24 mouse cellular contexts compared by ENCODE assay signal in genomic region chr16:36492420-36492819, GRCm38 (mm10). TPM values are rescaled to one million over a fixed set of nuclear protein-coding genes. Genes with fewer than 3 reads are reported as not detected.
"Had no signal": no experiment of that assay in that cellular context is flagged by ENCODE, and none has a peak within 500 bp of the region (broad histone marks: within the 10 kb centered on the region; RNA-seq: fewer than 3 reads in every experiment).

No protein-coding gene starts in this region.

- H3K4me1 ChIP-seq: hindbrain, embryonic 15.5 days; liver, embryonic 12.5 days; liver, embryonic 15.5 days; lung, embryonic 15.5 days had no signal

- H3K4me2 ChIP-seq: hindbrain, embryonic 15.5 days; liver, embryonic 12.5 days; liver, embryonic 15.5 days; lung, embryonic 15.5 days; midbrain, embryonic 11.5 days had no signal

- DNase-seq: layer of hippocampus, postnatal 36 days; lung, adult 18-20 months; lung, postnatal 10 days; lung, postnatal 36 days; right cerebral cortex, adult 18-20 months; right cerebral cortex, postnatal 14 days; right cerebral cortex, postnatal 4 days; thymus, postnatal 25 days had no signal

- H3K27me3 ChIP-seq: hindbrain, embryonic 15.5 days; liver, embryonic 12.5 days; liver, embryonic 15.5 days; lung, embryonic 15.5 days had no signal

- H3K9me3 ChIP-seq: hindbrain, embryonic 15.5 days; liver, embryonic 12.5 days; liver, embryonic 15.5 days; lung, embryonic 15.5 days had no signal

- ATAC-seq: intestine, postnatal 0 days; liver, embryonic 12.5 days had no signal

- H3K9ac ChIP-seq: hindbrain, embryonic 15.5 days; liver, embryonic 12.5 days; liver, embryonic 15.5 days; lung, embryonic 15.5 days had no signal

- H3K27ac ChIP-seq: hindbrain, embryonic 15.5 days; left cerebral cortex, adult 2 months; liver, embryonic 12.5 days; liver, embryonic 15.5 days; lung, embryonic 15.5 days had no signal

- H3K36me3 ChIP-seq: hindbrain, embryonic 15.5 days; liver, embryonic 12.5 days; liver, embryonic 15.5 days; lung, embryonic 15.5 days had no signal

- H3K4me3 ChIP-seq: hindbrain, embryonic 15.5 days; left cerebral cortex, adult 2 months; liver, embryonic 12.5 days; liver, embryonic 15.5 days; lung, embryonic 15.5 days had no signal

RNA-seq across cellular contexts. Expression of gene Stfa3, which starts 37.2 kb away (rescaled TPM):
- total RNA-seq: layer of hippocampus, adult 8-10 months; layer of hippocampus, postnatal 36 days; left cerebral cortex, adult 2 months; left cerebral cortex, postnatal 10 days; left cerebral cortex, postnatal 36 days; megakaryocyte-erythroid progenitor cell, adult 5-6 weeks had no signal
- polyA plus RNA-seq: intestine, postnatal 0 days; limb, embryonic 11.5 days; midbrain, embryonic 11.5 days; midbrain, embryonic 14.5 days; midbrain, postnatal 0 days; neural tube, embryonic 11.5 days; neural tube, embryonic 14.5 days had no signal
